Mouse (Mus musculus) adrenal gland, adult 8-10 months (tissue): Measurements from ENCODE around the gene Uhrf1bp1. TPM values are rescaled to one million over a fixed set of nuclear protein-coding genes. Genes with fewer than 3 reads are reported as not detected.

Experiments used
- total RNA-seq, 4 experiments: library from RNA; stranded (reverse); gene quantifications; 2 replicates each; pipeline ENCODE4 v1.2.4; 2022

The Uhrf1bp1 gene
- total RNA-seq, 4 experiments from 2014 or later, result 35.3 to 36.2 (median 35.8) TPM

Other genes starting within 250 kb of the Uhrf1bp1 start
- 100 to 1,000 TPM; 194 to 226 (median 212) TPM for gene Nudt3, start 232.9 kb upstream of the Uhrf1bp1 start, total RNA-seq
- not detected for gene RPS10-NUDT3, start 221.2 kb upstream of the Uhrf1bp1 start, total RNA-seq
- gene Rps10, start 219.8 kb upstream of the Uhrf1bp1 start, total RNA-seq, result 100 to 1,000 TPM; 828 to 975 (median 886) TPM
- 10 to 100 TPM in 1 of 4 experiments, 1 to 10 TPM in 3; 3.9 to 11.2 (median 7.9) TPM for gene Pacsin1, start 200.9 kb upstream of the Uhrf1bp1 start, total RNA-seq
- under 1 TPM in 1 of 4 experiments, not detected in 3; 0.37 TPM for gene Spdef, start 127.5 kb upstream of the Uhrf1bp1 start, total RNA-seq
- gene D17Wsu92e, start 35.8 kb upstream of the Uhrf1bp1 start, total RNA-seq, result 100 to 1,000 TPM; 149 to 177 (median 165) TPM
- 10 to 100 TPM; 58.4 to 66.3 (median 59.3) TPM for gene Snrpc, start 18.3 kb upstream of the Uhrf1bp1 start, total RNA-seq
- 10 to 100 TPM; 25.5 to 40.1 (median 32.6) TPM for gene Anks1, start 52.9 kb downstream of the Uhrf1bp1 start, total RNA-seq
- gene Taf11, start 53.4 kb downstream of the Uhrf1bp1 start, total RNA-seq, result 10 to 100 TPM; 34.3 to 42.2 (median 35.7) TPM
- gene Tcp11, start 224.2 kb downstream of the Uhrf1bp1 start, total RNA-seq, result under 1 TPM in 1 of 4 experiments, not detected in 3; 0.46 TPM